Mouse (Mus musculus) hindbrain, embryonic 14.5 days (tissue): ENCODE results near the gene Tgfa. TPM values are rescaled to one million over a fixed set of nuclear protein-coding genes. Genes with fewer than 3 reads are reported as not detected.

Experiments
- ATAC-seq: fragments of 200-750 bp; cut with Nextera tagmentation; 2 replicates; pipeline ENCODE4 v1.8.0; 2017; ENCODE audit warnings: moderate number of reproducible peaks, mild to moderate bottlenecking, moderate TSS enrichment, moderate library complexity; ENCODE audit not compliant: low FRiP score
- DNase-seq: peaks from one replicate; pipeline ENCODE4 v3.0.0-alpha.2; 2015; ENCODE audit warnings: low spot score
- H3K27ac ChIP-seq: fragments of 300-500 bp; sonication (generic); 2 replicates; pipeline ENCODE4 v1.5.1; 2014; ENCODE audit warnings: mild to moderate bottlenecking, moderate library complexity
- H3K27me3 ChIP-seq: fragments of 300-500 bp; sonication (generic); 2 replicates; pipeline ENCODE4 v1.6.1; 2014; ENCODE audit warnings: mild to moderate bottlenecking, low read length, mixed read lengths; ENCODE audit not compliant: control insufficient read depth, insufficient read depth
- H3K36me3 ChIP-seq: fragments of 300-500 bp; sonication (generic); replicated peaks from 2 replicates; pipeline ENCODE4 v1.6.1; 2014; ENCODE audit not compliant: control insufficient read depth, insufficient read depth
- H3K4me1 ChIP-seq: fragments of 300-500 bp; sonication (generic); replicated peaks from 2 replicates; pipeline ENCODE4 v1.6.1; 2014; ENCODE audit warnings: antibody characterized with exemption, low read length, mixed read lengths; ENCODE audit not compliant: control insufficient read depth, insufficient read depth
- H3K4me2 ChIP-seq: fragments of 300-500 bp; sonication (generic); replicated peaks from 2 replicates; pipeline ENCODE4 v1.6.1; 2014; ENCODE audit warnings: mild to moderate bottlenecking, moderate library complexity
- H3K4me3 ChIP-seq: fragments of 300-500 bp; sonication (generic); replicated peaks from 2 replicates; pipeline ENCODE4 v1.5.1; 2014; ENCODE audit warnings: mild to moderate bottlenecking, low read length
- H3K9ac ChIP-seq: fragments of 300-500 bp; sonication (generic); 2 replicates; pipeline ENCODE4 v1.6.1; 2014
- H3K9me3 ChIP-seq: fragments of 300-500 bp; sonication (generic); 2 replicates; pipeline ENCODE4 v1.6.1; 2016; ENCODE audit warnings: low read length; ENCODE audit not compliant: control insufficient read depth
- WGBS: fragments of 180-500 bp; shearing (Covaris S2); extraction: QIAGEN DNeasy Blood & Tissue Kit; methylation state at CpG from one replicate; pipeline ENCODE4 v1.1.7; 2014; 5-methylcytosine and 5-hydroxymethylcytosine counted together
- polyA plus RNA-seq: library from polyadenylated mRNA; unstranded; fragments of >200 nt; fragmentation: Nextera tagmentation; extraction: Ambion mirVana; gene quantifications from 2 replicates; pipeline ENCODE4 v1.2.1, GENCODE M21; 2014

The Tgfa gene
- polyA plus RNA-seq, 1 experiment from 2014 or later = 23.1 TPM

- H3K27me3 ChIP-seq = no peaks in the 10 kb centered on the region
- WGBS = 83% methylated on average over 2 of the region's 2 CpGs
- no peak overlapping the region for H3K9ac ChIP-seq
- no peak overlapping the region for H3K4me2 ChIP-seq
- no peak for ATAC-seq
- no peak overlapping the region for H3K27ac ChIP-seq
- H3K4me1 ChIP-seq = no peaks in the 10 kb centered on the region
- H3K36me3 ChIP-seq = no peaks in the 10 kb centered on the region
- H3K9me3 ChIP-seq = no peaks in the 10 kb centered on the region
- no peak for DNase-seq
- no peak overlapping the region for H3K4me3 ChIP-seq
Measured at GRCm38 (mm10) chr6:86218066-86218465, 23.0 kb downstream of the Tgfa start.

- no peak for ATAC-seq
- H3K36me3 ChIP-seq = no peaks in the 10 kb centered on the region
- no peak overlapping the region for H3K4me2 ChIP-seq
- DNase-seq = no peak
- 87% methylated on average over 4 of the region's 4 CpGs for WGBS
- H3K9me3 ChIP-seq = no peaks in the 10 kb centered on the region
- H3K27ac ChIP-seq = no peak overlapping the region
- no peak overlapping the region for H3K4me3 ChIP-seq
- H3K4me1 ChIP-seq = no peaks in the 10 kb centered on the region
- no peaks in the 10 kb centered on the region for H3K27me3 ChIP-seq
- H3K9ac ChIP-seq = no peak overlapping the region
Measured at GRCm38 (mm10) chr6:86218739-86219138, 23.7 kb downstream of the Tgfa start.

- Histone ChIP-seq H3K4me1 (no peaks in the 10 kb centered on the region), H3K4me2 (no peak overlapping the region), H3K9me3 (no peaks in the 10 kb centered on the region), H3K9ac (no peak overlapping the region), H3K4me3 (no peak overlapping the region), H3K27me3 (no peaks in the 10 kb centered on the region), H3K36me3 (no peaks in the 10 kb centered on the region), H3K27ac (no peak overlapping the region)
- ATAC-seq = no peak
- 87% methylated on average over 5 of the region's 5 CpGs for WGBS
- no peak for DNase-seq
Measured at GRCm38 (mm10) chr6:86219494-86219893, 24.5 kb downstream of the Tgfa start.

- ATAC-seq = no peak
- Histone ChIP-seq H3K27me3 (no peaks in the 10 kb centered on the region), H3K9me3 (no peaks in the 10 kb centered on the region), H3K36me3 (no peaks in the 10 kb centered on the region), H3K4me3 (no peak overlapping the region), H3K4me2 (no peak overlapping the region), H3K9ac (no peak overlapping the region), H3K4me1 (no peaks in the 10 kb centered on the region), H3K27ac (no peak overlapping the region)
- DNase-seq = no peak
- WGBS = 86% methylated on average over 4 of the region's 4 CpGs
Measured at GRCm38 (mm10) chr6:86220171-86220570, 25.1 kb downstream of the Tgfa start.

GRCm38 (mm10) chr6:86222381-86222780 is 27.4 kb downstream of the Tgfa start:
- ATAC-seq (no peak), DNase-seq (no peak)
- Histone ChIP-seq H3K27me3 (no peaks in the 10 kb centered on the region), H3K4me2 (no peak overlapping the region), H3K9me3 (no peaks in the 10 kb centered on the region), H3K36me3 (no peaks in the 10 kb centered on the region), H3K4me1 (no peaks in the 10 kb centered on the region), H3K4me3 (no peak overlapping the region), H3K27ac (no peak overlapping the region), H3K9ac (no peak overlapping the region)
- WGBS = 36% methylated on average over 7 of the region's 7 CpGs

GRCm38 (mm10) chr6:86225604-86226003 is 30.6 kb downstream of the Tgfa start:
- H3K4me3 ChIP-seq = no peak overlapping the region
- H3K36me3 ChIP-seq = no peaks in the 10 kb centered on the region
- DNase-seq (no peak), ATAC-seq (no peak)
- no peaks in the 10 kb centered on the region for H3K9me3 ChIP-seq
- no peak overlapping the region for H3K4me2 ChIP-seq
- no peaks in the 10 kb centered on the region for H3K4me1 ChIP-seq
- H3K9ac ChIP-seq = no peak overlapping the region
- H3K27me3 ChIP-seq = no peaks in the 10 kb centered on the region
- no peak overlapping the region for H3K27ac ChIP-seq

GRCm38 (mm10) chr6:86232367-86232766 is 37.3 kb downstream of the Tgfa start:
- WGBS = 86% methylated on average over 5 of the region's 5 CpGs
- ATAC-seq (no peak), DNase-seq (no peak)
- H3K4me3 ChIP-seq = no peak overlapping the region
- H3K9me3 ChIP-seq = no peaks in the 10 kb centered on the region
- H3K4me1 ChIP-seq = no peaks in the 10 kb centered on the region
- H3K36me3 ChIP-seq = no peaks in the 10 kb centered on the region
- H3K9ac ChIP-seq = no peak overlapping the region
- no peak overlapping the region for H3K27ac ChIP-seq
- H3K27me3 ChIP-seq = no peaks in the 10 kb centered on the region
- no peak overlapping the region for H3K4me2 ChIP-seq

- Histone ChIP-seq H3K36me3 (no peaks in the 10 kb centered on the region), H3K4me2 (no peak overlapping the region), H3K4me3 (no peak overlapping the region), H3K27ac (no peak overlapping the region), H3K27me3 (no peaks in the 10 kb centered on the region), H3K9me3 (no peaks in the 10 kb centered on the region), H3K9ac (no peak overlapping the region), H3K4me1 (no peaks in the 10 kb centered on the region)
- ATAC-seq = no peak
- DNase-seq = no peak
- 42% methylated on average over 13 of the region's 13 CpGs for WGBS
Measured at GRCm38 (mm10) chr6:86233512-86234430, 38.7 kb downstream of the Tgfa start.

GRCm38 (mm10) chr6:86244866-86245265 is 49.8 kb downstream of the Tgfa start:
- Histone ChIP-seq H3K27ac (no peak overlapping the region), H3K4me3 (no peak overlapping the region), H3K36me3 (no peaks in the 10 kb centered on the region), H3K4me2 (no peak overlapping the region), H3K9ac (no peak overlapping the region), H3K4me1 (no peaks in the 10 kb centered on the region), H3K9me3 (no peaks in the 10 kb centered on the region), H3K27me3 (no peaks in the 10 kb centered on the region)
- 6% methylated on average over 3 of the region's 3 CpGs for WGBS
- ATAC-seq (no peak), DNase-seq (no peak)
